18 mouse cellular contexts compared by ENCODE assay signal in genomic region chr6:73658988-73659387, GRCm38 (mm10).
DNase-seq lines count a peak whose midpoint lies in the region; ATAC-seq and TF ChIP-seq lines count a peak whose summit lies in the region.
"Had no signal": no experiment of that assay in that cellular context is flagged by ENCODE, and none has a peak within 500 bp of the region (broad histone marks: within the 10 kb centered on the region; RNA-seq: fewer than 3 reads in every experiment).

No protein-coding gene starts in this region.

- no peaks in the 10 kb centered on the region for H3K4me1 ChIP-seq in embryonic facial prominence, embryonic 14.5 days (ENCODE audit: control insufficient read depth, insufficient read depth, low read length)
- no peaks in the 10 kb centered on the region for H3K4me1 ChIP-seq in embryonic facial prominence, embryonic 10.5 days
- no peaks in the 10 kb centered on the region for H3K4me1 ChIP-seq in hindbrain, embryonic 15.5 days (replicated peaks)
- H3K4me1 ChIP-seq in hindbrain, embryonic 10.5 days (replicated peaks) = no peaks in the 10 kb centered on the region
- H3K4me1 ChIP-seq in lung, embryonic 14.5 days (ENCODE audit: insufficient read depth) = no peaks in the 10 kb centered on the region
- H3K4me1 ChIP-seq: embryonic facial prominence, embryonic 13.5 days had no signal

- peak; percentile 15 for DNase-seq in embryonic facial prominence, embryonic 14.5 days (ENCODE audit: low spot score)
- no peak for DNase-seq in embryonic facial prominence, embryonic 10.5 days (ENCODE audit: low spot score)
- DNase-seq in hindbrain, embryonic 10.5 days (ENCODE audit: low spot score) = no peak
- peak; percentile 29 for DNase-seq in lung, embryonic 14.5 days
- no peak for DNase-seq in lung, postnatal 36 days
- peak; percentile 77 for DNase-seq in brain, embryonic 14.5 days (ENCODE audit: low read depth)
- DNase-seq in c-Kit-positive CD71-positive TER-119-positive erythroid progenitor cells, embryonic 14.5 days (ENCODE audit: low spot score) = no peak
- DNase-seq: adrenal gland, postnatal 25 days; cerebellum, adult 2 months; kidney, adult 11 months; lung, adult 18-20 months; right cerebral cortex, adult 18-20 months had no signal

- no peak for ATAC-seq in embryonic facial prominence, embryonic 14.5 days (ENCODE audit: low read depth)
- ATAC-seq in hindbrain, embryonic 15.5 days (ENCODE audit: low FRiP score, low read depth) = peak; percentile 66; the same call in 1 of the 2 replicates
- ATAC-seq in lung, embryonic 14.5 days (ENCODE audit: insufficient read depth) = no peak
- ATAC-seq: activated CD4-positive, CD25-positive, alpha-beta regulatory T cell, adult 4 months had no signal

- no peak for TF ChIP-seq CTCF in lung, embryonic 14.5 days (IDR thresholded peaks at IDR 0.05; ENCODE audit: low read depth)
- peak; percentile 16; the same call in 1 of the 2 replicates for TF ChIP-seq CTCF in brain, embryonic 14.5 days (IDR thresholded peaks at IDR 0.05; ENCODE audit: borderline replicate concordance, extremely low read depth, insufficient read depth, insufficient read length)

- H3K4me3 ChIP-seq in embryonic facial prominence, embryonic 14.5 days (ENCODE audit: low read depth, low read length) = no peak overlapping the region
- no peak overlapping the region for H3K4me3 ChIP-seq in embryonic facial prominence, embryonic 10.5 days
- H3K4me3 ChIP-seq in hindbrain, embryonic 15.5 days = no peak overlapping the region
- H3K4me3 ChIP-seq in hindbrain, embryonic 10.5 days = no peak overlapping the region
- H3K4me3 ChIP-seq in lung, embryonic 14.5 days (ENCODE audit: low read depth, low read length) = no peak overlapping the region
- H3K4me3 ChIP-seq: embryonic facial prominence, embryonic 13.5 days; myocyte had no signal

- H3K36me3 ChIP-seq in embryonic facial prominence, embryonic 14.5 days (ENCODE audit: control insufficient read depth, insufficient read depth, low read length) = no peaks in the 10 kb centered on the region
- H3K36me3 ChIP-seq in embryonic facial prominence, embryonic 10.5 days (replicated peaks) = no peaks in the 10 kb centered on the region
- H3K36me3 ChIP-seq in hindbrain, embryonic 15.5 days = no peaks in the 10 kb centered on the region
- no peaks in the 10 kb centered on the region for H3K36me3 ChIP-seq in hindbrain, embryonic 10.5 days
- no peaks in the 10 kb centered on the region for H3K36me3 ChIP-seq in lung, embryonic 14.5 days (ENCODE audit: insufficient read depth)
- H3K36me3 ChIP-seq: embryonic facial prominence, embryonic 13.5 days; G1E had no signal

- H3K9me3 ChIP-seq in embryonic facial prominence, embryonic 14.5 days (ENCODE audit: control insufficient read depth, low read length) = no peaks in the 10 kb centered on the region
- H3K9me3 ChIP-seq in embryonic facial prominence, embryonic 10.5 days = no peaks in the 10 kb centered on the region
- no peaks in the 10 kb centered on the region for H3K9me3 ChIP-seq in hindbrain, embryonic 15.5 days
- no peaks in the 10 kb centered on the region for H3K9me3 ChIP-seq in hindbrain, embryonic 10.5 days
- no peaks in the 10 kb centered on the region for H3K9me3 ChIP-seq in lung, embryonic 14.5 days (ENCODE audit: low read depth, low read length)
- H3K9me3 ChIP-seq: embryonic facial prominence, embryonic 13.5 days had no signal

- no peak overlapping the region for H3K27ac ChIP-seq in embryonic facial prominence, embryonic 14.5 days (replicated peaks; ENCODE audit: low read depth, low read length)
- no peak overlapping the region for H3K27ac ChIP-seq in embryonic facial prominence, embryonic 10.5 days (replicated peaks)
- no peak overlapping the region for H3K27ac ChIP-seq in hindbrain, embryonic 15.5 days (replicated peaks)
- no peak overlapping the region for H3K27ac ChIP-seq in hindbrain, embryonic 10.5 days
- no peak overlapping the region for H3K27ac ChIP-seq in lung, embryonic 14.5 days (ENCODE audit: low read depth)
- H3K27ac ChIP-seq: embryonic facial prominence, embryonic 13.5 days had no signal

- H3K9ac ChIP-seq in embryonic facial prominence, embryonic 14.5 days (ENCODE audit: low read depth, low read length) = no peak overlapping the region
- no peak overlapping the region for H3K9ac ChIP-seq in hindbrain, embryonic 15.5 days
- H3K9ac ChIP-seq in lung, embryonic 14.5 days = no peak overlapping the region
- H3K9ac ChIP-seq: embryonic facial prominence, embryonic 13.5 days had no signal

- no peak for TF ChIP-seq POLR2A in brain, embryonic 14.5 days (IDR thresholded peaks at IDR 0.05; ENCODE audit: borderline replicate concordance, extremely low read depth, insufficient read depth, insufficient read length, poor library complexity, severe bottlenecking)

- H3K27me3 ChIP-seq in embryonic facial prominence, embryonic 14.5 days (replicated peaks; ENCODE audit: control insufficient read depth, insufficient read depth, low read length) = no peaks in the 10 kb centered on the region
- no peaks in the 10 kb centered on the region for H3K27me3 ChIP-seq in embryonic facial prominence, embryonic 10.5 days (replicated peaks; ENCODE audit: low read depth, poor library complexity, severe bottlenecking)
- no peaks in the 10 kb centered on the region for H3K27me3 ChIP-seq in hindbrain, embryonic 15.5 days
- no peaks in the 10 kb centered on the region for H3K27me3 ChIP-seq in hindbrain, embryonic 10.5 days (ENCODE audit: insufficient read depth, poor library complexity, severe bottlenecking)
- no peaks in the 10 kb centered on the region for H3K27me3 ChIP-seq in lung, embryonic 14.5 days (ENCODE audit: insufficient read depth, low read length)
- H3K27me3 ChIP-seq: embryonic facial prominence, embryonic 13.5 days had no signal

- 70% methylated on average over 5 of the region's 5 CpGs for WGBS in embryonic facial prominence, embryonic 14.5 days
- 82% methylated on average over 5 of the region's 5 CpGs for WGBS in embryonic facial prominence, embryonic 10.5 days
- WGBS in hindbrain, embryonic 15.5 days = 62% methylated on average over 5 of the region's 5 CpGs
- 83% methylated on average over 5 of the region's 5 CpGs for WGBS in hindbrain, embryonic 10.5 days
- WGBS in lung, embryonic 14.5 days = 63% methylated on average over 5 of the region's 5 CpGs

- no peak overlapping the region for H3K4me2 ChIP-seq in embryonic facial prominence, embryonic 14.5 days (ENCODE audit: low read depth, low read length)
- H3K4me2 ChIP-seq in hindbrain, embryonic 15.5 days = no peak overlapping the region
- no peak overlapping the region for H3K4me2 ChIP-seq in lung, embryonic 14.5 days
- H3K4me2 ChIP-seq: embryonic facial prominence, embryonic 13.5 days; liver, embryonic 11.5 days had no signal

Comparison
In these comparisons a context has a peak if more than half of its experiments do, and no peak if none do; other contexts are left out.
1. DNase-seq: peak in embryonic facial prominence, embryonic 14.5 days (single experiment), lung, embryonic 14.5 days (single experiment) and brain, embryonic 14.5 days (single experiment); none in embryonic facial prominence, embryonic 10.5 days (single experiment), hindbrain, embryonic 10.5 days (single experiment), lung, postnatal 36 days (single experiment) and c-Kit-positive CD71-positive TER-119-positive erythroid progenitor cells, embryonic 14.5 days (single experiment).